Mouse (Mus musculus) G1E (cell line): ENCODE measurements around the gene Lpgat1.

ENCODE experiments used
- CTCF ChIP-seq: IDR thresholded peaks from 2 replicates; pipeline ENCODE4 v1.5.1; 2012; ENCODE audit warnings: low read depth, low read length, inconsistent platforms, mixed read lengths
- GATA1 ChIP-seq: IDR thresholded peaks from 2 replicates; pipeline ENCODE4 v1.6.1; 2012; ENCODE audit warnings: borderline replicate concordance, low read length, inconsistent platforms, mixed read lengths
- GATA2 ChIP-seq: IDR thresholded peaks from 2 replicates; pipeline ENCODE4 v1.6.1; 2012; ENCODE audit warnings: low read depth, low read length, inconsistent platforms, borderline replicate concordance
- POLR2AphosphoS5 ChIP-seq: IDR thresholded peaks from 2 replicates; pipeline ENCODE4 v1.6.1; 2012; ENCODE audit warnings: low read depth, low read length, inconsistent platforms; ENCODE audit not compliant: insufficient replicate concordance
- TAL1 ChIP-seq: conservative IDR thresholded peaks from 2 replicates; pipeline ENCODE4 v1.6.1; 2012; ENCODE audit warnings: low read depth, low read length, inconsistent platforms, mixed read lengths

DNA sequence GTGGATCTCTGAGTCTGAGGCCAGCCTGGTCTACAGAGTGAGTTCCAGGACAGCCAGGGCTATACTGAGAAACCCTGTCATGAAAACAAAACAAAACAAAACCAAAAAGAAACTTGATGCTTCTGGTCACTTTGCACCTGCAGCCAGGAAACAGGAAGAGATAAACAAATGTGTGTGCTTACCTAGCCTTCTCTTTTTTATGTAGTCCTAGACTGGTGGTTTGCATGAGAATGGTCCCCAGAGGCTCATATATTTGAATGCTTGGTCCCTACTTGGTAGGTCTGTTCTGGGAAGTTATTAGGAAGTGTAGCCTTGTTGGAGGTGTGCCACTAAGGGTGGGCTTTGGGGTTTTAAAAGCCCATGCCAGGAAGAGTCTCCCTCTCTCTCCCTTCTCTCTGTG lies 101.4 kb downstream of the Lpgat1 start:
- no peak for TF ChIP-seq CTCF
- no peak for TF ChIP-seq GATA2
- TF ChIP-seq TAL1: no peak
- no peak for TF ChIP-seq POLR2AphosphoS5
- TF ChIP-seq GATA1: no peak
